Mouse (Mus musculus) intestine, embryonic 14.5 days (tissue): Measurements from ENCODE around the gene Olfr74. TPM values are rescaled to one million over a fixed set of nuclear protein-coding genes. Genes with fewer than 3 reads are reported as not detected.

Experiments used
- polyA plus RNA-seq: library from polyadenylated mRNA; unstranded; fragments of >200 nt; fragmentation: Nextera tagmentation; extraction: Ambion mirVana; gene quantifications from 2 replicates; pipeline ENCODE4 v1.2.1, GENCODE M21; 2014

The Olfr74 gene
- polyA plus RNA-seq, 1 experiment from 2014 or later: not detected

Other genes with a start within 250 kb of the Olfr74 start
- gene Olfr1138, start 234.7 kb downstream of the Olfr74 start, polyA plus RNA-seq: not detected in 2 replicates
- gene Olfr1140, start 230.9 kb downstream of the Olfr74 start, polyA plus RNA-seq: not detected in 2 replicates
- gene Olfr1141, start 220.7 kb downstream of the Olfr74 start, polyA plus RNA-seq: not detected in 2 replicates
- not detected in 2 replicates for gene Olfr152, start 195.2 kb downstream of the Olfr74 start, polyA plus RNA-seq
- not detected in 2 replicates for gene Olfr1143, start 174.1 kb downstream of the Olfr74 start, polyA plus RNA-seq
- not detected in 2 replicates for gene Olfr1145, start 164.8 kb downstream of the Olfr74 start, polyA plus RNA-seq
- not detected in 2 replicates for gene Olfr1148, start 144.1 kb downstream of the Olfr74 start, polyA plus RNA-seq
- not detected in 2 replicates for gene Olfr1150-ps1, start 130.7 kb downstream of the Olfr74 start, polyA plus RNA-seq
- not detected in 2 replicates for gene Olfr1151, start 118.8 kb downstream of the Olfr74 start, polyA plus RNA-seq
- not detected in 2 replicates for gene Olfr1152, start 108.2 kb downstream of the Olfr74 start, polyA plus RNA-seq
- not detected in 2 replicates for gene Olfr1153, start 79.7 kb downstream of the Olfr74 start, polyA plus RNA-seq
- not detected in 2 replicates for gene Olfr1154, start 69.5 kb downstream of the Olfr74 start, polyA plus RNA-seq
- not detected in 2 replicates for gene Olfr1155, start 29.5 kb downstream of the Olfr74 start, polyA plus RNA-seq
- not detected in 2 replicates for gene Olfr1156, start 21.6 kb downstream of the Olfr74 start, polyA plus RNA-seq
- gene Olfr1157, start 6.4 kb downstream of the Olfr74 start, polyA plus RNA-seq: not detected in 2 replicates
- not detected in 2 replicates for gene Olfr1158, start 15.4 kb upstream of the Olfr74 start, polyA plus RNA-seq
- gene Olfr1160, start 33.6 kb upstream of the Olfr74 start, polyA plus RNA-seq: not detected in 2 replicates
- not detected in 2 replicates for gene Olfr1161, start 48.1 kb upstream of the Olfr74 start, polyA plus RNA-seq
- not detected in 2 replicates for gene Olfr73, start 63.0 kb upstream of the Olfr74 start, polyA plus RNA-seq
- gene Olfr1162, start 76.5 kb upstream of the Olfr74 start, polyA plus RNA-seq: not detected in 2 replicates
- gene Olfr1163, start 97.2 kb upstream of the Olfr74 start, polyA plus RNA-seq: not detected in 2 replicates
- gene Olfr1164, start 119.3 kb upstream of the Olfr74 start, polyA plus RNA-seq: not detected in 2 replicates
- gene Olfr1166, start 153.6 kb upstream of the Olfr74 start, polyA plus RNA-seq: not detected in 2 replicates
- gene Olfr1167, start 180.5 kb upstream of the Olfr74 start, polyA plus RNA-seq: not detected in 2 replicates
- not detected in 2 replicates for gene Olfr1168, start 207.2 kb upstream of the Olfr74 start, polyA plus RNA-seq